Mouse (Mus musculus) kidney, postnatal 4 days (tissue): ENCODE measurements around the gene Slc15a4.

Source experiments
- DNase-seq, 2 experiments: peaks; one replicate each; pipeline ENCODE4 v3.0.0; 2021; ENCODE audit warnings: mixed read lengths in 2 of 2

Slc15a4 gene

GRCm38 (mm10) chr5:127620371-127620770 lies 12.3 kb downstream of the Slc15a4 start:
- no peak for DNase-seq

- DNase-seq = no peak
Observed at GRCm38 (mm10) chr5:127618834-127619233, 13.9 kb downstream of the Slc15a4 start.

- DNase-seq = peak; percentile 98 to 99
Observed at GRCm38 (mm10) chr5:127616884-127617635, 15.6 kb downstream of the Slc15a4 start.

GRCm38 (mm10) chr5:127616151-127616550 lies 16.5 kb downstream of the Slc15a4 start:
- no peak for DNase-seq

- DNase-seq = no peak
Observed at GRCm38 (mm10) chr5:127615459-127615858, 17.2 kb downstream of the Slc15a4 start.

- DNase-seq = no peak
Observed at GRCm38 (mm10) chr5:127612397-127612796, 20.3 kb downstream of the Slc15a4 start.

- no peak for DNase-seq
Observed at GRCm38 (mm10) chr5:127611881-127612280, 20.8 kb downstream of the Slc15a4 start.

- peak; percentile 30 to 58 for DNase-seq
Observed at GRCm38 (mm10) chr5:127610787-127611509, 21.7 kb downstream of the Slc15a4 start.

- no peak for DNase-seq
Observed at GRCm38 (mm10) chr5:127609191-127609714, 23.4 kb downstream of the Slc15a4 start.

GRCm38 (mm10) chr5:127607507-127607906 lies 25.2 kb downstream of the Slc15a4 start:
- no peak for DNase-seq

GRCm38 (mm10) chr5:127602996-127603395 lies 29.7 kb downstream of the Slc15a4 start:
- DNase-seq = no peak

GRCm38 (mm10) chr5:127596862-127597261 lies 35.8 kb downstream of the Slc15a4 start:
- no peak for DNase-seq

- no peak for DNase-seq
Observed at GRCm38 (mm10) chr5:127595676-127596075, 37.0 kb downstream of the Slc15a4 start.

GRCm38 (mm10) chr5:127592854-127593253 lies 39.8 kb downstream of the Slc15a4 start:
- DNase-seq = peak; percentile 30 to 50

GRCm38 (mm10) chr5:127592406-127592805 lies 40.3 kb downstream of the Slc15a4 start:
- no peak for DNase-seq

GRCm38 (mm10) chr5:127587854-127588253 lies 44.8 kb downstream of the Slc15a4 start:
- no peak for DNase-seq

GRCm38 (mm10) chr5:127583658-127584057 lies 49.0 kb downstream of the Slc15a4 start:
- DNase-seq = peak; percentile 20 to 27

- DNase-seq = no peak
Observed at GRCm38 (mm10) chr5:127577419-127577818, 55.3 kb downstream of the Slc15a4 start.

GRCm38 (mm10) chr5:127567165-127567741 lies 65.4 kb downstream of the Slc15a4 start:
- no peak for DNase-seq

- peak; percentile 31 to 42 for DNase-seq
Observed at GRCm38 (mm10) chr5:127561086-127561485, 71.6 kb downstream of the Slc15a4 start.

- no peak for DNase-seq
Observed at GRCm38 (mm10) chr5:127548136-127548535, 84.6 kb downstream of the Slc15a4 start.

- no peak for DNase-seq
Observed at GRCm38 (mm10) chr5:127546585-127546991, 86.1 kb downstream of the Slc15a4 start.
